Mouse (Mus musculus) small intestine, adult 2 months (tissue): Measurements from ENCODE around the gene Tbc1d17. TPM values are rescaled to one million over a fixed set of nuclear protein-coding genes. Genes with fewer than 3 reads are reported as not detected.

Experiments
- H3K27ac ChIP-seq: fragments of 200-500 bp; 2 replicates; pipeline ENCODE4 v1.5.1; 2012; ENCODE audit warnings: low read depth, low read length, control low read depth, inconsistent platforms; ENCODE audit not compliant: insufficient read depth
- H3K27me3 ChIP-seq: fragments of 200-500 bp; 2 replicates; pipeline ENCODE4 v1.6.1; 2012; ENCODE audit warnings: mild to moderate bottlenecking, moderate library complexity, low read length, inconsistent platforms; ENCODE audit not compliant: control insufficient read depth, insufficient read depth
- H3K36me3 ChIP-seq: fragments of 200-500 bp; 2 replicates; pipeline ENCODE4 v1.6.1; 2012; ENCODE audit warnings: mild to moderate bottlenecking, low read length, control low read depth, inconsistent platforms; ENCODE audit not compliant: control insufficient read depth, insufficient read depth
- H3K4me1 ChIP-seq: fragments of 200-500 bp; 2 replicates; pipeline ENCODE4 v1.6.1; 2012; ENCODE audit warnings: low read length, inconsistent platforms, mixed read lengths; ENCODE audit not compliant: control insufficient read depth, insufficient read depth, insufficient read length
- H3K4me3 ChIP-seq: fragments of 200-500 bp; 2 replicates; pipeline ENCODE4 v1.5.1; 2012; ENCODE audit warnings: low read depth, mild to moderate bottlenecking, control low read depth, inconsistent platforms, low read length, moderate library complexity
- CTCF ChIP-seq: fragments of 200-500 bp; IDR thresholded peaks from 2 replicates; pipeline ENCODE4 v1.5.1; 2012; ENCODE audit warnings: low read depth, mild to moderate bottlenecking, control low read depth, inconsistent platforms, low read length, moderate library complexity, mixed read lengths; ENCODE audit not compliant: insufficient replicate concordance, insufficient read length; ENCODE audit errors: extremely low read depth
- POLR2A ChIP-seq: fragments of 200-500 bp; IDR thresholded peaks from 2 replicates; pipeline ENCODE4 v1.6.1; 2012; ENCODE audit warnings: low read depth, mild to moderate bottlenecking, control low read depth, inconsistent platforms, low read length, moderate library complexity
- WGBS: fragments of 180-500 bp; shearing (Covaris S2); methylation state at CpG from one replicate; pipeline ENCODE4 v1.1.7; 2018; 5-methylcytosine and 5-hydroxymethylcytosine counted together
- polyA plus RNA-seq: library from polyadenylated mRNA; depleted of rRNA; stranded (reverse); fragments of >200 nt; gene quantifications from 2 replicates; pipeline ENCODE4 v1.2.3, GENCODE M21; 2012

Tbc1d17 gene
- polyA plus RNA-seq, 1 experiment = 63.2 TPM

GRCm38 (mm10) chr7:44841825-44842463, 6.9 kb downstream of the Tbc1d17 start:
- TF ChIP-seq POLR2A (no peak), CTCF (no peak)
- H3K27ac ChIP-seq = no peak overlapping the region
- peaks cover 53% of the 10 kb centered on the region for H3K36me3 ChIP-seq
- H3K27me3 ChIP-seq = no peaks in the 10 kb centered on the region
- H3K4me3 ChIP-seq = no peak overlapping the region
- 90% methylated on average over 8 of the region's 8 CpGs for WGBS
- peaks cover 13% of the 10 kb centered on the region for H3K4me1 ChIP-seq

- 69% methylated on average over 14 of the region's 14 CpGs for WGBS
- Histone ChIP-seq H3K36me3 (peaks cover 40% of the 10 kb centered on the region), H3K4me3 (peak overlapping the region; percentile 46; the same call in 1 of the 2 replicates), H3K4me1 (peaks cover 21% of the 10 kb centered on the region), H3K27me3 (no peaks in the 10 kb centered on the region), H3K27ac (no peak overlapping the region)
- no peak for TF ChIP-seq POLR2A
- no peak for TF ChIP-seq CTCF
These were observed 8.5 kb downstream of the Tbc1d17 start for GRCm38 (mm10) chr7:44840426-44840825.

GRCm38 (mm10) chr7:44839491-44840191, 9.2 kb downstream of the Tbc1d17 start:
- WGBS = 5% methylated on average over 58 of the region's 58 CpGs
- Histone ChIP-seq H3K4me3 (peak overlapping the region; percentile 46), H3K36me3 (peaks cover 33% of the 10 kb centered on the region), H3K4me1 (peaks cover 21% of the 10 kb centered on the region), H3K27ac (no peak overlapping the region), H3K27me3 (no peaks in the 10 kb centered on the region)
- TF ChIP-seq POLR2A (no peak), CTCF (no peak)

GRCm38 (mm10) chr7:44839171-44839490, 9.7 kb downstream of the Tbc1d17 start:
- H3K36me3 ChIP-seq = peaks cover 29% of the 10 kb centered on the region
- peaks cover 21% of the 10 kb centered on the region for H3K4me1 ChIP-seq
- no peaks in the 10 kb centered on the region for H3K27me3 ChIP-seq
- no peak for TF ChIP-seq CTCF
- no peak for TF ChIP-seq POLR2A
- 29% methylated on average over 11 of the region's 11 CpGs for WGBS
- no peak overlapping the region for H3K27ac ChIP-seq
- peak overlapping the region; percentile 46 for H3K4me3 ChIP-seq

GRCm38 (mm10) chr7:44838073-44838472, 10.8 kb downstream of the Tbc1d17 start:
- H3K36me3 ChIP-seq = peaks cover 19% of the 10 kb centered on the region
- H3K4me1 ChIP-seq = peaks cover 21% of the 10 kb centered on the region
- H3K27me3 ChIP-seq = no peaks in the 10 kb centered on the region
- TF ChIP-seq CTCF (no peak), POLR2A (no peak)
- no peak overlapping the region for H3K27ac ChIP-seq
- H3K4me3 ChIP-seq = no peak overlapping the region
- 95% methylated on average over 6 of the region's 6 CpGs for WGBS

GRCm38 (mm10) chr7:44836423-44837053, 12.3 kb downstream of the Tbc1d17 start:
- Histone ChIP-seq H3K4me1 (peaks cover 21% of the 10 kb centered on the region), H3K4me3 (peak overlapping the region; percentile 1; the same call in 1 of the 2 replicates), H3K36me3 (peaks cover 5% of the 10 kb centered on the region), H3K27me3 (no peaks in the 10 kb centered on the region), H3K27ac (no peak overlapping the region; the same call in 1 of the 2 replicates)
- TF ChIP-seq POLR2A (no peak), CTCF (no peak)
- whole genome bisulfite sequencing = 75% methylated on average over 9 of the region's 9 CpGs

GRCm38 (mm10) chr7:44836016-44836404, 12.9 kb downstream of the Tbc1d17 start:
- Histone ChIP-seq H3K4me1 (peaks cover 21% of the 10 kb centered on the region), H3K27ac (peak overlapping the region; percentile 0; the same call in 1 of the 2 replicates), H3K4me3 (peak overlapping the region; percentile 1; the same call in 1 of the 2 replicates), H3K36me3 (peaks cover 10% of the 10 kb centered on the region), H3K27me3 (no peaks in the 10 kb centered on the region)
- WGBS = 26% methylated on average over 3 of the region's 3 CpGs
- TF ChIP-seq POLR2A (no peak), CTCF (no peak)
